Mouse (Mus musculus) megakaryocyte-erythroid progenitor cell, adult 5 weeks (primary cell): ENCODE results near the gene Zfp592. TPM values are rescaled to one million over a fixed set of nuclear protein-coding genes. Genes with fewer than 3 reads are reported as not detected.

Source experiments
- polyA plus RNA-seq: library from polyadenylated mRNA; stranded (reverse); fragments of >175 nt; gene quantifications from 2 replicates; pipeline ENCODE4 v1.2.3, GENCODE M21; 2012

Zfp592 gene
- 48.2 and 48.7 TPM in 2 replicates for polyA plus RNA-seq

DNA sequence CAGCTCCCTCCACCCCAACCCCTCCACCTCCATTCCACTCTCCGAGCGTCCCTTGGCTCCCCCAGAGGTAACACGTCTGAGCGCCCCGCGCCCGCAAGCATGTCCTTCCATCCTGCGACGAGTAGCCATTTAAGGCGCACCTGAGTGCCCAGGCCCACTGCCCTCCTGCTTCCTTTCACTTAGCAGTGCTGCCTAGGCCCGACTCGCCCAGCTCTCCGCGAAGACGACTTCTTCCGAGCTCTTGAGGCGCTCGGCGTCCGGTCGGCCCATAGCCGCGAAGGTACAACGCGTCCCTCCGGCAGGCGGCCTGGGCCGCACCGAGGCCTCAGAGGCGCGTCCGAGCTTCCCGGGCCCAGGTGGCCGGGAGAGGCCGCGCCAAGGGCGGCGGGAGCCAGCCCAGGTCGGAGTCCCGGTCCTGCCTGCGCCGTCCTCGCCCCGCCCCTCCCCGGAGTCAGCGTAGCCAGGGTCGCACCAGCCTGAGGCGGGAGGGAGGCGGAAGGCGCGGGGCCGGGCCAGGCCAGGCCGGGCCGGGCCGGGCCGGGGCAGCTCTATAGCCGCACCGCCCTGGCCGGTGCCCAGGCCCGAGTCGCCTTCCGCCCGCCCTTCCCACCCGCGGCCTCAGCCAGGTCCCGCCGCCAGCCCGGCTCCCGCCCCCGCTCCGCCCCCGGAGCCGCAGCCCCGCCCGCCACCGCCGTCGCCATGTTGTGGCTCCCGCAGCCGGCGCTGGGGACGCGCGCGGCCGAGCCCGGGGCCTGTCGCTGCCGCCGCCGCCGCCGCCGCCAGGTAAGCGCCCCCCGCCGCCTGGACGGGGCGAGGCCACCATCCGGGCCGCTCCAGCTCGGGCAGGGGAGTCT, at the start of gene Zfp592:
TSS of gene Zfp592 (plus strand) at position 702 of the 854 bp plus-strand sequence.

DNA sequence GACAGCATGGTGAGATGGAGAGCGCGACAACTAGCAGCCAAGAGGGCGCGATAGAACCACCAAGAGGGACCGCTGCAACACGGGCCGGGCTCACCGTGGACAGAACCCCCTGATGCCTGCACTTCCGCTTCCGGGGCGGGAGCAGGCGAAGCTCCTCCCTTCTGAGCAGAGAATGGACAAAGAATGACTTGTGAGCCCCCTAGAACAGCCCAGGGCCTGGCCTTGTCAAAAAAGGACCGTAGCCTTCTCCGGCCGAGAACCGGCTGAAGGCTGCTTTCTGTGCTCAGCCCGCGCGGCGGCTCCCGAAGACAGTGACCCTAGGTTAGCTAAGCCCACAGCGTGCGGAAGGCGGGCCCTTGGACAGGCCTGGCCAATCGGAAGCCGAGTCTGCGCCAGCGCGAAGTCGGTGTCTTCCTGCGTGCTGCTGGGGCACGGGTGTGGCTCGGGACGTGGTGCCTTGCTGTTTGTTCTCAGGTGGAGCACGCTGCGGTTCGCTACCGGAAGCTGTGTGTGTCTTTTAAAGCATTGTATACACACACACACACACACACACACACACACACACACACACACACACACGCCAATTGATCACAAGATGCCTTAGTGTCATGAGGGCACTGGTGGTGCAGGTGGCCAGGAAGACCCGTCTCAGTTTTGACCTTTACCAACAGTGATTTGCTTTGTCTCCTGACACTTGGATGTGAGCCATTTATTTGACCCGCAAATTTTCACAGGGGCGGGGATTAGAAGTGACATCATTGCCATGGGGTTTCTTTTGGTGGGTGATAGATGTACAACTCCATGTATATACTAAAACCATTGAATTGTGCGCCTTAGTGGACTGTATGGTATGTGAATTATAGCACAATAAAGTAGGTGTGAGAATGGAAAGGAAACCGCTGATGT, 45.8 kb upstream of the Zfp592 start, which contains the start of gene Sec11a:
TSS of gene Sec11a (minus strand) at position 336 of the 906 bp plus-strand sequence.

DNA sequence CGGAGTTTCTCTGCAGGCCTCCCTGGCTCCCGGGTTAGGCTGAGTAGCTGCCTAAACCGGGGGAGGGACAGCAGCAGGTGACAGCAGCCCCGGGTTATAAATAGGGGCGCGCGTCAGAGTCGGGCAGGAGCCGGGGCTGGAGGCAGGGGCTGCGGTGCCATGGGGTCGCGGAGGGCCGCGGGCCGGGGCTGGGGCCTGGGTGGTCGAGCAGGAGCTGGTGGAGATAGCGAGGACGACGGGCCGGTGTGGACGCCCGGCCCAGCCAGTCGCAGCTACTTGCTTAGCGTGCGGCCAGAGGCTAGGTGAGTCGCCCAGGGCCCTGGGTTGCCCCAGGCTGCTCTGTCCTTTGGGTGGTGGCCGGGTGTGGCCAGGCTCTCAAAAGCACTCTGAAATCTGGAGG, 64.0 kb downstream of the Zfp592 start, which contains the start of gene Alpk3:
TSS of gene Alpk3 (plus strand) at position 130 of the 400 bp plus-strand sequence.

Other genes starting within 250 kb of the Zfp592 start
- 14.1 and 16.4 TPM in 2 replicates for gene Iqgap1, start 167.7 kb upstream of the Zfp592 start, polyA plus RNA-seq
- gene Zscan2, start 132.8 kb upstream of the Zfp592 start, polyA plus RNA-seq = 13.1 TPM in 2 replicates
- 9.8 and 10.0 TPM in 2 replicates for gene Wdr73, start 92.4 kb upstream of the Zfp592 start, polyA plus RNA-seq
- 1.4 and 3.8 TPM in 2 replicates for gene Nmb, start 88.6 kb upstream of the Zfp592 start, polyA plus RNA-seq
- 9.3 and 9.7 TPM in 2 replicates for gene Sec11a, start 45.9 kb upstream of the Zfp592 start, polyA plus RNA-seq
- gene Alpk3, start 63.9 kb downstream of the Zfp592 start, polyA plus RNA-seq = 0.33 and 0.45 TPM in 2 replicates
- not detected in 2 replicates for gene Slc28a1, start 121.1 kb downstream of the Zfp592 start, polyA plus RNA-seq
- gene Pde8a, start 219.9 kb downstream of the Zfp592 start, polyA plus RNA-seq = 1.4 and 1.9 TPM in 2 replicates